Mouse (Mus musculus) embryonic facial prominence, embryonic 13.5 days (tissue): ENCODE results near the gene Cisd3. TPM values are rescaled to one million over a fixed set of nuclear protein-coding genes. Genes with fewer than 3 reads are reported as not detected.

Experiments
- ATAC-seq: fragments of 200-750 bp; cut with Nextera tagmentation; 2 replicates; pipeline ENCODE4 v1.8.0; 2017; ENCODE audit warnings: low read depth; ENCODE audit not compliant: insufficient number of reproducible peaks, insufficient read depth, low FRiP score, low TSS enrichment
- H3K27ac ChIP-seq: fragments of 300-500 bp; sonication (generic); 2 replicates; pipeline ENCODE4 v1.5.1; 2015; ENCODE audit warnings: moderate library complexity, mild to moderate bottlenecking, inconsistent platforms
- H3K27me3 ChIP-seq: fragments of 300-500 bp; sonication (generic); 2 replicates; pipeline ENCODE4 v1.6.1; 2015; ENCODE audit warnings: mild to moderate bottlenecking, inconsistent platforms
- H3K36me3 ChIP-seq: fragments of 300-500 bp; sonication (generic); 2 replicates; pipeline ENCODE4 v1.6.1; 2015; ENCODE audit warnings: mild to moderate bottlenecking, inconsistent platforms
- H3K4me1 ChIP-seq: fragments of 300-500 bp; sonication (generic); 2 replicates; pipeline ENCODE4 v1.6.1; 2015; ENCODE audit warnings: inconsistent platforms
- H3K4me2 ChIP-seq: fragments of 300-500 bp; sonication (generic); 2 replicates; pipeline ENCODE4 v1.6.1; 2015; ENCODE audit warnings: moderate library complexity, mild to moderate bottlenecking, inconsistent platforms
- H3K4me3 ChIP-seq: fragments of 300-500 bp; sonication (generic); 2 replicates; pipeline ENCODE4 v1.5.1; 2015; ENCODE audit warnings: mild to moderate bottlenecking, inconsistent platforms
- H3K9ac ChIP-seq: fragments of 300-500 bp; sonication (generic); 2 replicates; pipeline ENCODE4 v1.6.1; 2015; ENCODE audit warnings: mild to moderate bottlenecking, inconsistent platforms
- H3K9me3 ChIP-seq: fragments of 300-500 bp; sonication (generic); 2 replicates; pipeline ENCODE4 v1.6.1; 2016; ENCODE audit warnings: inconsistent platforms
- WGBS: fragments of 180-500 bp; shearing (Covaris S2); methylation state at CpG from one replicate; pipeline ENCODE4 v1.1.7; 2015; ENCODE audit warnings: mixed read lengths; 5-methylcytosine and 5-hydroxymethylcytosine counted together
- microRNA-seq: library from miRNA; unstranded; fragments of <30 nt; microRNA quantifications from one replicate; pipeline ENCODE4, GENCODE M21; 2016
- polyA plus RNA-seq: library from polyadenylated mRNA; unstranded; fragments of >200 nt; fragmentation: Nextera tagmentation; extraction: Ambion mirVana; gene quantifications from 2 replicates; pipeline ENCODE4 v1.2.1, GENCODE M21; 2015

Gene Cisd3
- polyA plus RNA-seq, 1 experiment from 2014 or later: 12.5 TPM

DNA sequence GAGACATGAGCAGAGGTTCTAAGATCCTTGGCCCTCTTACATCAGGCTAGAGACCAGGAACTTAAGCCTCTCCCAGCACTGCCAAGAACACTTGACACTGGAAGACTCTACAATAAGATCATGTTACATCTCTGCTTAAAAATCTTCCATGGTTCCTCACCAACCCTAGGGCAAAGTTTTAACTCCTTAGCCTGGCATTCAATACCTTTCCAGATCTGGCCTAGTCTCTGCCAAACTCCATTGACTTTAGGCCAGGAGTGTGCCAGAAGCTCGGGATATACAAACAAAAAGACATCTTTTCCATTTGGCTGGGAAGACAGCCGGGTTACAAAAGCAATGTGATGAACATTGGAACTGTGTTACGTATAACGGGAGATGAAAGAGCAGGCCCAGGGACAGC lies 52.0 kb downstream of the Cisd3 start:
- no peak overlapping the region for H3K4me2 ChIP-seq
- peak overlapping the region; percentile 44; the same call in 1 of the 2 replicates for H3K27ac ChIP-seq
- no peak overlapping the region for H3K4me3 ChIP-seq
- H3K9me3 ChIP-seq: no peaks in the 10 kb centered on the region
- H3K36me3 ChIP-seq: peaks cover 5% of the 10 kb centered on the region
- peaks cover 40% of the 10 kb centered on the region for H3K4me1 ChIP-seq
- 41% methylated on average over 4 of the region's 4 CpGs for WGBS
- no peak for ATAC-seq
- no peaks in the 10 kb centered on the region for H3K27me3 ChIP-seq
- no peak overlapping the region for H3K9ac ChIP-seq

Small RNAs within 50 kb of the gene (microRNA-seq; reads per million reads assigned to microRNA genes)
- not detected for gene Gm24158
- 0.55 reads per million for gene Mir6927

Other genes starting within 250 kb of the Cisd3 start
- gene 4933428G20Rik, start 185.5 kb upstream of the Cisd3 start, polyA plus RNA-seq: 1.4 and 1.8 TPM in 2 replicates
- gene Srcin1, start 109.6 kb upstream of the Cisd3 start, polyA plus RNA-seq: 0.76 and 1.2 TPM in 2 replicates
- 4.3 and 7.2 TPM in 2 replicates for gene Epop, start 56.1 kb upstream of the Cisd3 start, polyA plus RNA-seq
- 3.1 and 3.3 TPM in 2 replicates for gene Mllt6, start 22.4 kb upstream of the Cisd3 start, polyA plus RNA-seq
- 17.2 and 20.9 TPM in 2 replicates for gene Pcgf2, start 14.7 kb downstream of the Cisd3 start, polyA plus RNA-seq
- gene Psmb3, start 17.6 kb downstream of the Cisd3 start, polyA plus RNA-seq: 443 and 487 TPM in 2 replicates
- gene Pip4k2b, start 58.9 kb downstream of the Cisd3 start, polyA plus RNA-seq: 2.3 and 3.1 TPM in 2 replicates
- gene Cwc25, start 80.7 kb downstream of the Cisd3 start, polyA plus RNA-seq: 22.5 and 23.3 TPM in 2 replicates
- gene 1700001P01Rik, start 90.1 kb downstream of the Cisd3 start, polyA plus RNA-seq: 0.62 and 0.84 TPM in 2 replicates
- gene Rpl23, start 96.6 kb downstream of the Cisd3 start, polyA plus RNA-seq: 596 and 632 TPM in 2 replicates
- gene Lasp1, start 113.2 kb downstream of the Cisd3 start, polyA plus RNA-seq: 122 and 131 TPM in 2 replicates
- gene B230217C12Rik, start 155.0 kb downstream of the Cisd3 start, polyA plus RNA-seq: 10.5 and 11.8 TPM in 2 replicates
- 0.66 and 0.84 TPM in 2 replicates for gene Fbxo47, start 198.3 kb downstream of the Cisd3 start, polyA plus RNA-seq